Mouse (Mus musculus) lung, adult 10 weeks (tissue): ENCODE results near the gene Sp100. TPM values are rescaled to one million over a fixed set of nuclear protein-coding genes. Genes with fewer than 3 reads are reported as not detected.

Experiments
- polyA plus RNA-seq: library from polyadenylated mRNA; stranded (reverse); fragments of 350-450 nt; fragmentation: Illumina TruSeq; extraction: RNeasy Lipid Tissue Mini Kit (QIAGEN cat#74804); gene quantifications from one replicate; pipeline ENCODE4 v1.2.3, GENCODE M21; 2014; ENCODE audit warnings: low read depth, low replicate concordance; ENCODE audit not compliant: insufficient read depth

Sp100 gene
- polyA plus RNA-seq = 48.1 TPM

GRCm38 (mm10) chr1:85649881-85650280, at the start of gene Sp100:
TSS of gene Sp100 (plus strand) at chr1:85649988.

DNA sequence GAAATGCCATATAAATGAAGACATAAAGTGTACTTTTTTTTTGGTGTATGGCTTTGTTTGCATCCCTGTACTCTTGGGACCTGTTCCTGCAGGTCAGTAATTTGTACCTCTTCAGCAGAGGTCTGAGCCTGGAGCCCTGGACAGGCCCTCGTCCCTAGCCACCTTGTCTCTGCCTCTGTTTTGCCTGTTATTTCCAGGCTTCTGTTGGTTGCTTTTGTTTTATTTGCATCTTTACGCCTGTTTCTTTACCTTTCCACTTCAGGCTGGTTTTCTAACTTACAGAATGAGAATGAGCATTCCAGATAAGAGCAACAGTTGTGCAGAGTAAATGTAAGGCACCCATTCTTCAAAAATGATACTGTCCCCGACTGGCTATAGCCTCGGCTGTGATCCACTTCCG, 49.7 kb upstream of the Sp100 start, which contains the start of gene Sp140:
Sp140 (plus strand) TSS at position 301 of the 400 bp plus-strand sequence.

Other genes starting within 250 kb of the Sp100 start
- gene G530012D18Rik, start 74.3 kb upstream of the Sp100 start, polyA plus RNA-seq = not detected
- 20.3 TPM for gene Sp110, start 51.2 kb upstream of the Sp100 start, polyA plus RNA-seq
- 14.8 TPM for gene Sp140, start 49.6 kb upstream of the Sp100 start, polyA plus RNA-seq
- 4.8 TPM for gene A630001G21Rik, start 128.7 kb downstream of the Sp100 start, polyA plus RNA-seq
- gene Cab39, start 143.5 kb downstream of the Sp100 start, polyA plus RNA-seq = 60.7 TPM
- gene Itm2c, start 244.3 kb downstream of the Sp100 start, polyA plus RNA-seq = 128 TPM